Mouse (Mus musculus) myocyte (in vitro differentiated cells): ENCODE data around the gene Slc6a1. TPM values are rescaled to one million over a fixed set of nuclear protein-coding genes. Genes with fewer than 3 reads are reported as not detected.
"Not testable (repeated sequence)": the region's sequence is repeated elsewhere in the genome, so short reads cannot be mapped to it uniquely, and the experiment has no call there.

Experiments
- H3K27me3 ChIP-seq: one replicate; pipeline ENCODE4 v1.6.1; 2011; ENCODE audit not compliant: control insufficient read depth, insufficient read depth, insufficient read length
- H3K36me3 ChIP-seq: one replicate; pipeline ENCODE4 v1.6.1; 2011; ENCODE audit not compliant: control insufficient read depth, insufficient read depth
- H3K4me2 ChIP-seq: one replicate; pipeline ENCODE4 v1.6.1; 2011; ENCODE audit warnings: low read depth, control low read depth
- H3K4me3 ChIP-seq: one replicate; pipeline ENCODE4 v1.5.1; 2011; ENCODE audit warnings: mild to moderate bottlenecking, control low read depth, moderate library complexity
- H3K79me2 ChIP-seq: one replicate; pipeline ENCODE4 v1.6.1; 2011; ENCODE audit not compliant: control insufficient read depth, insufficient read depth
- H3ac ChIP-seq: one replicate; pipeline ENCODE4 v1.6.1; 2011; ENCODE audit not compliant: control insufficient read depth, insufficient read length
- CEBPB ChIP-seq: IDR thresholded peaks from 2 replicates; pipeline ENCODE4 v1.6.1; 2011; ENCODE audit warnings: mild to moderate bottlenecking, moderate library complexity; ENCODE audit not compliant: poor library complexity, insufficient read depth, severe bottlenecking
- E2F4 ChIP-seq: IDR thresholded peaks from one replicate; pipeline ENCODE4 v1.6.1; 2011; ENCODE audit warnings: mild to moderate bottlenecking, control low read depth, moderate library complexity; ENCODE audit not compliant: insufficient read depth
- MAX ChIP-seq: IDR thresholded peaks from one replicate; pipeline ENCODE4 v1.6.1; 2011; ENCODE audit warnings: low read depth, mild to moderate bottlenecking, control low read depth
- MYOD1 ChIP-seq, 3 experiments: IDR thresholded peaks; one replicate each; pipeline ENCODE4 v1.6.1; 2011; ENCODE audit warnings: control low read depth in 2 of 3, low read depth in 2 of 3, mild to moderate bottlenecking in 2 of 3, moderate library complexity in 1 of 3; ENCODE audit not compliant: insufficient read length in 2 of 3, control insufficient read depth in 1 of 3
- MYOG ChIP-seq, 3 experiments: IDR thresholded peaks; one replicate each; pipeline ENCODE4 v1.6.1; 2011; ENCODE audit warnings: control low read depth in 2 of 3, low read depth in 2 of 3, mild to moderate bottlenecking in 2 of 3; ENCODE audit not compliant: insufficient read length in 2 of 3, control insufficient read depth in 1 of 3, insufficient read depth in 1 of 3
- POLR2A ChIP-seq: IDR thresholded peaks from one replicate; pipeline ENCODE4 v1.6.1; 2011; ENCODE audit warnings: low read depth, mild to moderate bottlenecking, control low read depth, moderate library complexity; ENCODE audit not compliant: insufficient read length
- POLR2AphosphoS2 ChIP-seq: IDR thresholded peaks from one replicate; pipeline ENCODE4 v1.6.1; 2011; ENCODE audit warnings: low read depth, control low read depth; ENCODE audit not compliant: insufficient read length
- REST ChIP-seq: IDR thresholded peaks from one replicate; pipeline ENCODE4 v1.6.1; 2011; ENCODE audit warnings: mild to moderate bottlenecking, control low read depth, moderate library complexity; ENCODE audit not compliant: insufficient read depth, insufficient read length
- SRF ChIP-seq: IDR thresholded peaks from one replicate; pipeline ENCODE4 v1.6.1; 2011; ENCODE audit warnings: low read depth; ENCODE audit not compliant: control insufficient read depth, insufficient read length
- TCF12 ChIP-seq: IDR thresholded peaks from one replicate; pipeline ENCODE4 v1.6.1; 2011; ENCODE audit warnings: mild to moderate bottlenecking, control low read depth; ENCODE audit not compliant: poor library complexity, insufficient read depth, severe bottlenecking
- TCF3 ChIP-seq: IDR thresholded peaks from one replicate; pipeline ENCODE4 v1.6.1; 2011; ENCODE audit warnings: low read depth, control low read depth; ENCODE audit not compliant: insufficient read length
- USF1 ChIP-seq: IDR thresholded peaks from one replicate; pipeline ENCODE4 v1.6.1; 2011; ENCODE audit warnings: low read depth, mild to moderate bottlenecking, control low read depth, moderate library complexity
- polyA plus RNA-seq: library from polyadenylated mRNA; unstranded; fragments of >200 nt; fragmentation: generic; extraction: Trizol; gene quantifications from one replicate; pipeline ENCODE4 v1.2.1, GENCODE M21; 2012; ENCODE audit warnings: missing spikeins

Slc6a1 gene
- polyA plus RNA-seq, 1 experiment, result not detected

GRCm38 (mm10) chr6:114336128-114336943, 53.9 kb downstream of the Slc6a1 start:
- Histone ChIP-seq H3ac (no peak overlapping the region), H3K4me2 (no peak overlapping the region), H3K36me3 (no peaks in the 10 kb centered on the region), H3K4me3 (no peak overlapping the region), H3K79me2 (no peaks in the 10 kb centered on the region), H3K27me3 (peaks cover 15% of the 10 kb centered on the region)
- no peak for TF ChIP-seq CEBPB
- TF ChIP-seq E2F4, result no peak
- TF ChIP-seq MAX, result no peak
- no peak for TF ChIP-seq USF1
- TF ChIP-seq TCF12, result no peak
- TF ChIP-seq MYOG (IDR thresholded peaks at IDR 0.05; ENCODE audit: control insufficient read depth in 1 of 3, insufficient read depth in 1 of 3, insufficient read length in 2 of 3, low read depth in 2 of 3), result no peak
- TF ChIP-seq MYOD1 (IDR thresholded peaks at IDR 0.05; ENCODE audit: control insufficient read depth in 1 of 3, insufficient read length in 2 of 3, low read depth in 2 of 3), result no peak
- TF ChIP-seq POLR2A, result no peak
- no peak for TF ChIP-seq TCF3
- no peak for TF ChIP-seq POLR2AphosphoS2
- no peak for TF ChIP-seq SRF
- no peak for TF ChIP-seq REST

GRCm38 (mm10) chr6:114336944-114337215, 54.4 kb downstream of the Slc6a1 start:
- no peak for TF ChIP-seq TCF12
- no peak for TF ChIP-seq MYOG (IDR thresholded peaks at IDR 0.05; ENCODE audit: control insufficient read depth in 1 of 3, insufficient read depth in 1 of 3, insufficient read length in 2 of 3, low read depth in 2 of 3)
- no peak for TF ChIP-seq E2F4
- TF ChIP-seq USF1, result no peak
- TF ChIP-seq POLR2A, result no peak
- TF ChIP-seq SRF, result no peak
- no peak for TF ChIP-seq TCF3
- Histone ChIP-seq H3K4me2 (no peak overlapping the region), H3ac (no peak overlapping the region), H3K4me3 (no peak overlapping the region), H3K36me3 (no peaks in the 10 kb centered on the region), H3K79me2 (no peaks in the 10 kb centered on the region), H3K27me3 (peaks cover 10% of the 10 kb centered on the region)

- H3K27me3 ChIP-seq, H3K36me3 ChIP-seq, H3K79me2 ChIP-seq, H3ac ChIP-seq, H3K4me3 ChIP-seq, H3K4me2 ChIP-seq: not testable (repeated sequence)
Measured at GRCm38 (mm10) chr6:114341381-114341780, 58.9 kb downstream of the Slc6a1 start.

GRCm38 (mm10) chr6:114343740-114344139, 61.3 kb downstream of the Slc6a1 start:
- Histone ChIP-seq H3K27me3 (no peaks in the 10 kb centered on the region), H3ac (no peak overlapping the region), H3K4me3 (no peak overlapping the region), H3K36me3 (no peaks in the 10 kb centered on the region), H3K4me2 (no peak overlapping the region), H3K79me2 (no peaks in the 10 kb centered on the region)
- no peak for TF ChIP-seq CEBPB
- no peak for TF ChIP-seq E2F4
- no peak for TF ChIP-seq MYOG (IDR thresholded peaks at IDR 0.05; ENCODE audit: control insufficient read depth in 1 of 3, insufficient read depth in 1 of 3, insufficient read length in 2 of 3, low read depth in 2 of 3)

GRCm38 (mm10) chr6:114345156-114345555, 62.7 kb downstream of the Slc6a1 start:
- Histone ChIP-seq H3ac (no peak overlapping the region), H3K4me3 (no peak overlapping the region), H3K4me2 (no peak overlapping the region), H3K36me3 (no peaks in the 10 kb centered on the region), H3K27me3 (no peaks in the 10 kb centered on the region), H3K79me2 (no peaks in the 10 kb centered on the region)
- TF ChIP-seq MAX, result no peak
- TF ChIP-seq CEBPB, result no peak
- no peak for TF ChIP-seq MYOG (IDR thresholded peaks at IDR 0.05; ENCODE audit: control insufficient read depth in 1 of 3, insufficient read depth in 1 of 3, insufficient read length in 2 of 3, low read depth in 2 of 3)
- TF ChIP-seq E2F4, result no peak
- TF ChIP-seq SRF, result no peak
- TF ChIP-seq POLR2AphosphoS2, result no peak
- TF ChIP-seq REST, result no peak
- TF ChIP-seq MYOD1 (IDR thresholded peaks at IDR 0.05; ENCODE audit: control insufficient read depth in 1 of 3, insufficient read length in 2 of 3, low read depth in 2 of 3), result no peak
- TF ChIP-seq USF1, result no peak
- TF ChIP-seq POLR2A, result no peak
- no peak for TF ChIP-seq TCF12
- TF ChIP-seq TCF3, result no peak
